Mouse (Mus musculus) MEL (cell line): ENCODE data around the gene Rala. TPM values are rescaled to one million over a fixed set of nuclear protein-coding genes. Genes with fewer than 3 reads are reported as not detected.
A peak's percentile ranks its signal among the peaks of the same experiment; 100 is the strongest.
"Not testable (repeated sequence)": the region's sequence is repeated elsewhere in the genome, so short reads cannot be mapped to it uniquely, and the experiment has no call there.

Source experiments
- DNase-seq: peaks from one replicate; pipeline ENCODE4 v3.0.0; 2011; ENCODE audit warnings: low read depth, low spot score
- H3K27ac ChIP-seq: 2 replicates; pipeline ENCODE4 v1.5.1; 2012; ENCODE audit warnings: low read depth, mild to moderate bottlenecking, control low read depth, low read length, moderate library complexity; ENCODE audit not compliant: control insufficient read depth
- H3K27me3 ChIP-seq, 2 experiments: fragments of 150-350 bp in 1 of 2; sonication (generic) in 1 of 2; 2 replicates each; pipeline ENCODE4 v1.6.1; 2012; ENCODE audit warnings: low read length in 2 of 2, mild to moderate bottlenecking in 2 of 2, improper control_type of control experiment in 1 of 2, moderate library complexity in 1 of 2; ENCODE audit not compliant: insufficient read depth in 2 of 2, control insufficient read depth in 1 of 2
- H3K36me3 ChIP-seq, 2 experiments: 2 replicates each; pipeline ENCODE4 v1.6.1; 2012 to 2014; ENCODE audit warnings: low read length in 2 of 2, improper control_type of control experiment in 1 of 2, inconsistent platforms in 1 of 2, mild to moderate bottlenecking in 1 of 2; ENCODE audit not compliant: insufficient read depth in 2 of 2, control insufficient read depth in 1 of 2
- H3K4me1 ChIP-seq, 2 experiments: fragments of 150-350 bp in 1 of 2; sonication (generic) in 1 of 2; 2 replicates each; pipeline ENCODE4 v1.6.1; 2012; ENCODE audit warnings: low read length in 2 of 2, improper control_type of control experiment in 1 of 2, mild to moderate bottlenecking in 1 of 2; ENCODE audit not compliant: insufficient read depth in 2 of 2, control insufficient read depth in 1 of 2
- H3K4me3 ChIP-seq, 2 experiments: fragments of 150-350 bp in 1 of 2; sonication (generic) in 1 of 2; 2 replicates each; pipeline ENCODE4 v1.5.1; 2012; ENCODE audit warnings: low read depth in 2 of 2, low read length in 2 of 2, mild to moderate bottlenecking in 2 of 2, moderate library complexity in 2 of 2, control low read depth in 1 of 2, improper control_type of control experiment in 1 of 2; ENCODE audit not compliant: control insufficient read depth in 1 of 2, insufficient read depth in 1 of 2
- H3K79me2 ChIP-seq: 2 replicates; pipeline ENCODE4 v1.6.1; 2012; ENCODE audit warnings: mild to moderate bottlenecking, low read length, moderate library complexity; ENCODE audit not compliant: control insufficient read depth, poor library complexity, insufficient read depth
- H3K9ac ChIP-seq: 2 replicates; pipeline ENCODE4 v1.6.1; 2012; ENCODE audit warnings: low read depth, mild to moderate bottlenecking, control low read depth, low read length, moderate library complexity; ENCODE audit not compliant: control insufficient read depth, poor library complexity, severe bottlenecking
- H3K9me3 ChIP-seq: fragments of 150-350 bp; sonication (generic); replicated peaks from 2 replicates; pipeline ENCODE4 v1.6.1; 2012; ENCODE audit warnings: mild to moderate bottlenecking, low read length, improper control_type of control experiment, moderate library complexity; ENCODE audit not compliant: insufficient read depth
- E2F4 ChIP-seq: IDR thresholded peaks from 2 replicates; pipeline ENCODE4 v1.6.1; 2011; ENCODE audit warnings: low read depth, low read length, improper control_type of control experiment, borderline replicate concordance
- ELF1 ChIP-seq: IDR thresholded peaks from 2 replicates; pipeline ENCODE4 v1.6.1; 2014; ENCODE audit warnings: low read depth, mild to moderate bottlenecking, inconsistent platforms, low read length, improper control_type of control experiment, moderate library complexity
- ETS1 ChIP-seq: IDR thresholded peaks from 2 replicates; pipeline ENCODE4 v1.6.1; 2012; ENCODE audit warnings: low read depth, mild to moderate bottlenecking, inconsistent platforms, low read length, improper control_type of control experiment, moderate library complexity
- GATA1 ChIP-seq: IDR thresholded peaks from 2 replicates; pipeline ENCODE4 v1.6.1; 2011; ENCODE audit warnings: low read depth, low read length, improper control_type of control experiment
- HCFC1 ChIP-seq: IDR thresholded peaks from 2 replicates; pipeline ENCODE4 v1.6.1; 2012; ENCODE audit warnings: low read depth, mild to moderate bottlenecking, inconsistent platforms, low read length, improper control_type of control experiment, moderate library complexity
- JUND ChIP-seq: IDR thresholded peaks from 2 replicates; pipeline ENCODE4 v1.6.1; 2011; ENCODE audit warnings: low read depth, mild to moderate bottlenecking, improper control_type of control experiment, low read length
- KAT2A ChIP-seq: conservative IDR thresholded peaks from 2 replicates; pipeline ENCODE4 v1.6.1; 2012; ENCODE audit warnings: low read depth, low read length, improper control_type of control experiment, inconsistent platforms
- MAFK ChIP-seq: IDR thresholded peaks from 2 replicates; pipeline ENCODE4 v1.6.1; 2011; ENCODE audit warnings: low read depth, mild to moderate bottlenecking, low read length, improper control_type of control experiment, borderline replicate concordance
- MAZ ChIP-seq: IDR thresholded peaks from 2 replicates; pipeline ENCODE4 v1.6.1; 2012; ENCODE audit warnings: low read depth, mild to moderate bottlenecking, inconsistent platforms, low read length, improper control_type of control experiment
- MXI1 ChIP-seq: IDR thresholded peaks from 2 replicates; pipeline ENCODE4 v1.6.1; 2011; ENCODE audit warnings: mild to moderate bottlenecking, low read depth, low read length, improper control_type of control experiment
- MYB ChIP-seq: IDR thresholded peaks from 2 replicates; pipeline ENCODE4 v1.6.1; 2011; ENCODE audit warnings: mild to moderate bottlenecking, low read depth, low read length, improper control_type of control experiment
- MYC ChIP-seq: IDR thresholded peaks from 2 replicates; pipeline ENCODE4 v1.6.1; 2011; ENCODE audit warnings: low read depth, mild to moderate bottlenecking, low read length, improper control_type of control experiment, moderate library complexity
- NRF1 ChIP-seq: IDR thresholded peaks from 2 replicates; pipeline ENCODE4 v1.6.1; 2014; ENCODE audit warnings: low read depth, mild to moderate bottlenecking, inconsistent platforms, low read length, improper control_type of control experiment, moderate library complexity; ENCODE audit not compliant: poor library complexity, insufficient read depth, severe bottlenecking
- POLR2A ChIP-seq, 2 experiments: IDR thresholded peaks; 2 replicates each; pipeline ENCODE4 v1.6.1; 2011 to 2012; ENCODE audit warnings: low read length in 2 of 2, mild to moderate bottlenecking in 2 of 2, control low read depth in 1 of 2, improper control_type of control experiment in 1 of 2, low read depth in 1 of 2, moderate library complexity in 1 of 2; ENCODE audit not compliant: control insufficient read depth in 1 of 2, insufficient read depth in 1 of 2, poor library complexity in 1 of 2
- POLR2AphosphoS2 ChIP-seq: IDR thresholded peaks from 2 replicates; pipeline ENCODE4 v1.6.1; 2011; ENCODE audit warnings: low read length, improper control_type of control experiment
- POLR2AphosphoS5 ChIP-seq: IDR thresholded peaks from 2 replicates; pipeline ENCODE4 v1.6.1; 2012; ENCODE audit warnings: low read depth, borderline replicate concordance, mild to moderate bottlenecking, inconsistent platforms, low read length, moderate library complexity, mixed read lengths
- RAD21 ChIP-seq: IDR thresholded peaks from 2 replicates; pipeline ENCODE4 v1.6.1; 2011; ENCODE audit warnings: mild to moderate bottlenecking, low read depth, low read length, improper control_type of control experiment
- SIN3A ChIP-seq: IDR thresholded peaks from 2 replicates; pipeline ENCODE4 v1.6.1; 2012; ENCODE audit warnings: low read length, improper control_type of control experiment, inconsistent platforms
- SMC3 ChIP-seq: IDR thresholded peaks from 2 replicates; pipeline ENCODE4 v1.6.1; 2011; ENCODE audit warnings: low read depth, low read length, improper control_type of control experiment
- TAL1 ChIP-seq: IDR thresholded peaks from 2 replicates; pipeline ENCODE4 v1.6.1; 2012; ENCODE audit warnings: mild to moderate bottlenecking, inconsistent platforms, low read length, moderate library complexity, mixed read lengths
- TBP ChIP-seq: IDR thresholded peaks from 2 replicates; pipeline ENCODE4 v1.8.0; 2011; ENCODE audit warnings: low read depth, low read length, improper control_type of control experiment
- TCF12 ChIP-seq: IDR thresholded peaks from 2 replicates; pipeline ENCODE4 v1.6.1; 2014; ENCODE audit warnings: low read depth, mild to moderate bottlenecking, inconsistent platforms, low read length, improper control_type of control experiment, moderate library complexity
- UBTF ChIP-seq: IDR thresholded peaks from 2 replicates; pipeline ENCODE4 v1.6.1; 2012; ENCODE audit warnings: low read depth, mild to moderate bottlenecking, inconsistent platforms, low read length, improper control_type of control experiment, moderate library complexity, borderline replicate concordance; ENCODE audit not compliant: insufficient read depth
- USF1 ChIP-seq: IDR thresholded peaks from 2 replicates; pipeline ENCODE4 v1.6.1; 2014; ENCODE audit warnings: low read depth, mild to moderate bottlenecking, inconsistent platforms, low read length, improper control_type of control experiment, moderate library complexity
- ZC3H11A ChIP-seq: IDR thresholded peaks from 2 replicates; pipeline ENCODE4 v1.6.1; 2012; ENCODE audit warnings: low read depth, mild to moderate bottlenecking, inconsistent platforms, low read length, improper control_type of control experiment
- ZNF384 ChIP-seq: IDR thresholded peaks from 2 replicates; pipeline ENCODE4 v1.6.1; 2012; ENCODE audit warnings: low read depth, mild to moderate bottlenecking, inconsistent platforms, low read length, improper control_type of control experiment
- polyA plus RNA-seq, 2 experiments: library from polyadenylated mRNA; stranded (reverse) in 1 of 2; unstranded in 1 of 2; fragments of >175 nt in 1 of 2; fragments of >200 nt in 1 of 2; gene quantifications; 2 replicates each; pipeline versions ENCODE4 v1.2.1 to v1.2.4; 2012; ENCODE audit warnings: low replicate concordance in 2 of 2, low read depth in 1 of 2; ENCODE audit not compliant: insufficient read length in 2 of 2, insufficient read depth in 1 of 2, missing spikeins in 1 of 2
- total RNA-seq: library from RNA; depleted of rRNA; stranded (reverse); fragments of 300-350 nt; gene quantifications from 2 replicates; pipeline ENCODE4 v1.2.3, GENCODE M21; 2012

Gene Rala
- total and polyA plus RNA-seq, 3 experiments = 12.9 to 30.7 TPM; not detected in 1

GRCm38 (mm10) chr13:17960613-17961012 is 16.6 kb upstream of the Rala start:
- Histone ChIP-seq H3K4me3 (no peak overlapping the region), H3K27me3 (peaks cover 2 to 7% of the 10 kb centered on the region in 2 experiments; a peak in 3 of 4 replicates), H3K36me3 (no peaks in the 10 kb centered on the region), H3K4me1 (no peaks in the 10 kb centered on the region), H3K27ac (no peak overlapping the region), H3K79me2 (no peaks in the 10 kb centered on the region), H3K9ac (no peak overlapping the region), H3K9me3 (no peaks in the 10 kb centered on the region)
- TF ChIP-seq NRF1 = no peak
- no peak for TF ChIP-seq JUND
- TF ChIP-seq POLR2AphosphoS2 = no peak
- no peak for TF ChIP-seq ELF1
- no peak for TF ChIP-seq SIN3A
- TF ChIP-seq MXI1 = no peak
- no peak for TF ChIP-seq TCF12
- TF ChIP-seq POLR2AphosphoS5 = no peak
- no peak for TF ChIP-seq UBTF
- no peak for TF ChIP-seq KAT2A
- no peak for TF ChIP-seq ETS1
- TF ChIP-seq HCFC1 = no peak
- TF ChIP-seq MAFK = no peak
- no peak for TF ChIP-seq E2F4
- no peak for TF ChIP-seq ZNF384
- no peak for TF ChIP-seq TAL1
- no peak for TF ChIP-seq TBP
- TF ChIP-seq MYB = no peak
- DNase-seq = peak; percentile 10

- Histone ChIP-seq H3K4me1 (no peaks in the 10 kb centered on the region), H3K36me3 (no peaks in the 10 kb centered on the region), H3K4me3 (no peak overlapping the region), H3K9ac (no peak overlapping the region), H3K9me3 (no peaks in the 10 kb centered on the region), H3K79me2 (no peaks in the 10 kb centered on the region), H3K27me3 (peaks cover 4 to 10% of the 10 kb centered on the region in 2 experiments), H3K27ac (no peak overlapping the region)
- DNase-seq = no peak
- TF ChIP-seq ZC3H11A = no peak
- no peak for TF ChIP-seq MYC
- no peak for TF ChIP-seq USF1
- TF ChIP-seq ETS1 = no peak
- TF ChIP-seq SMC3 = no peak
- no peak for TF ChIP-seq RAD21
- TF ChIP-seq TCF12 = no peak
- no peak for TF ChIP-seq TBP
- no peak for TF ChIP-seq MAFK
- no peak for TF ChIP-seq POLR2A (IDR thresholded peaks at IDR 0.05; ENCODE audit: control insufficient read depth in 1 of 2, insufficient read depth in 1 of 2, low read depth in 1 of 2, low read length in 2 of 2, poor library complexity in 1 of 2)
- no peak for TF ChIP-seq TAL1
- no peak for TF ChIP-seq MAZ
- no peak for TF ChIP-seq GATA1
- TF ChIP-seq UBTF = no peak
Measured at GRCm38 (mm10) chr13:17954282-17954681, 10.2 kb upstream of the Rala start.

DNA sequence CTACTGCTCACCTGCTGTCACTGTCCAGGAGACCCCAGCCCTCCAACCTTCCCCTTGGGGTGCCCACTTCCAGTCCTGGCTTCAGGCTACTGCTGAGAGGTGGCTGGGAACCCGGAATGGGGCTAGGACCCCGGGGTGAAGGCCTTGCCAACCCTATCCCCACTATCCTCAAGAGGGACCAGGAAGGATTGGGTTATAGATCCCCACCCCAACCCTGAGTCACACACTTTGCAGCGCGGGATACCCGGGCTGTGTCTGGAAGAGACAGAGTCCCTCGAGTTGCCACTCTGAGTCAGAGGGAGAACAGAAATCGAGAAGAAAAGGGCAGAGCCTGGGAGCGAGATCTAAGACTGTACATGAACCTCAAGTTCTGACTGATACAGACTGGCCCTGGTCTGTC is 6.5 kb upstream of the Rala start:
- not testable (repeated sequence) for H3K4me1 ChIP-seq, H3K36me3 ChIP-seq, H3K27me3 ChIP-seq, H3K4me3 ChIP-seq, H3K27ac ChIP-seq, H3K9me3 ChIP-seq, DNase-seq, H3K9ac ChIP-seq, H3K79me2 ChIP-seq
